Mouse (Mus musculus) cerebral cortex, adult 2 months (tissue): ENCODE results near the gene Fam83b.

ENCODE experiments used
- WGBS: fragments of 180-500 bp; shearing (Covaris S2); methylation state at CpG from one replicate; pipeline ENCODE4 v1.1.7; 2018; 5-methylcytosine and 5-hydroxymethylcytosine counted together

Fam83b gene

DNA sequence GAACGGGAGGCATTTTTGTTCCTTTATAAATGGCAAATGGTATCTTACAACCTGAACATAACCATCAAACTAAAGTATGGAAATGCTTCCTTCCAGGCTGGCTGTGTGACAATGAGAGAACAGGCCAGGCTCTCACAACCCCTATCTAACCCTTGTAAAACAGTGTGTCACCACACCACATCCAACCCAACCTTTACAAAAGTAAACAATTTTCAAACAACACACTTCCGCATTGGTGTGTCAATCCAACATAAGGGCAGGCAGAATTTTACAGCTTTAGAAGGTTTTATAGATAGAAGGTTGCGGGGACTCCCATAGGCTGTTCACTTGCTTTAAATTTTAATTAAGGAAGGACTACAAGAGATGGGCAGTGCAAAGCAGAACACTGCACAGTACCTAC, 77.2 kb downstream of the Fam83b start:
- WGBS, result 98% methylated on average over 3 of the region's 3 CpGs

DNA sequence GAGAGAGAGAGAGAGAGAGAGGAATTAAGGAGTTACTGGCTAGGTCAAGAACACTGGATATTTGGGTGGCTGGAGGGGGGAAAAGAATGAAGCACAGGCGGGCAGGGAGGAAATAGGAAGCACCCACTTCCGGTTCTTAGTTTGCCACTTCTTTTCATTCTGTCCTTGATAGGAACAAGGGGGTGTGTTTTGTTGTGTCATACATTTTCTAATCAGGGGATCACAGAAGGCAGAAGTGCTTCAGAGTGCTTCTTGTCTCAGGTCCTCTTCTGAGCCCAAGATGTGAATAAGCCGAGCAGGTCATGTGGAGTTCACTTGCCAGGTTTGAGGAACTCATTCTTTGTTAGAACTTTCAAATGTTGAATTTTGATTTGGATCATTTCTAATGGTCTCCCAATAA, 86.8 kb downstream of the Fam83b start:
- 74% methylated on average over 3 of the region's 3 CpGs for WGBS

- WGBS, result 57% methylated on average over 4 of the region's 4 CpGs
These were observed 97.4 kb downstream of the Fam83b start for GRCm38 (mm10) chr9:76469500-76469899.

- WGBS, result 46% methylated on average over 3 of the region's 3 CpGs
These were observed 111.2 kb downstream of the Fam83b start for GRCm38 (mm10) chr9:76455703-76456102.
